Mouse (Mus musculus) bone marrow, adult 2 months (tissue): ENCODE measurements around the gene Myh10. TPM values are rescaled to one million over a fixed set of nuclear protein-coding genes. Genes with fewer than 3 reads are reported as not detected.

Experiments
- H3K27ac ChIP-seq: fragments of 200-500 bp; 2 replicates; pipeline ENCODE4 v1.5.1; 2012; ENCODE audit warnings: low read depth, mild to moderate bottlenecking, control low read depth, inconsistent platforms, low read length; ENCODE audit not compliant: control insufficient read depth, poor library complexity, insufficient read depth
- H3K4me1 ChIP-seq: fragments of 200-500 bp; 2 replicates; pipeline ENCODE4 v1.6.1; 2011; ENCODE audit warnings: low read length; ENCODE audit not compliant: control insufficient read depth, insufficient read depth
- H3K4me3 ChIP-seq: fragments of 200-500 bp; replicated peaks from 2 replicates; pipeline ENCODE3; 2011; ENCODE audit warnings: mild to moderate bottlenecking, low read depth, low read length, control low read depth; ENCODE audit not compliant: control insufficient read depth
- CTCF ChIP-seq: fragments of 200-500 bp; IDR thresholded peaks from 2 replicates; pipeline ENCODE4 v1.5.1; 2011; ENCODE audit warnings: low read length, control low read depth; ENCODE audit not compliant: control insufficient read depth, insufficient read depth
- POLR2A ChIP-seq: fragments of 200-500 bp; IDR thresholded peaks from 2 replicates; pipeline ENCODE4 v1.6.1; 2011; ENCODE audit warnings: low read depth, mild to moderate bottlenecking, control low read depth, low read length, borderline replicate concordance; ENCODE audit not compliant: control insufficient read depth
- WGBS: fragments of 180-500 bp; shearing (Covaris S2); methylation state at CpG from one replicate; pipeline ENCODE4 v1.1.7; 2018; 5-methylcytosine and 5-hydroxymethylcytosine counted together
- polyA plus RNA-seq: library from polyadenylated mRNA; stranded (reverse); fragments of >200 nt; gene quantifications from 2 replicates; pipeline ENCODE4 v1.2.4, GENCODE M21; 2011; ENCODE audit warnings: low replicate concordance; ENCODE audit not compliant: missing spikeins, insufficient read depth, insufficient read length

The Myh10 gene
- polyA plus RNA-seq, 1 experiment: 26.7 TPM

- Histone ChIP-seq H3K4me3 (no peak overlapping the region), H3K4me1 (peaks cover 2% of the 10 kb centered on the region; the same call in 1 of the 2 replicates), H3K27ac (no peak overlapping the region)
- 93% methylated on average over 9 of the region's 9 CpGs for WGBS
- TF ChIP-seq POLR2A (no peak), CTCF (no peak)
These were observed 95.9 kb downstream of the Myh10 start for GRCm38 (mm10) chr11:68787222-68787621.

GRCm38 (mm10) chr11:68790720-68791119, 99.4 kb downstream of the Myh10 start:
- Histone ChIP-seq H3K4me1 (no peaks in the 10 kb centered on the region), H3K27ac (no peak overlapping the region), H3K4me3 (no peak overlapping the region)
- WGBS: 84% methylated on average over 10 of the region's 10 CpGs
- TF ChIP-seq POLR2A (no peak), CTCF (no peak)

DNA sequence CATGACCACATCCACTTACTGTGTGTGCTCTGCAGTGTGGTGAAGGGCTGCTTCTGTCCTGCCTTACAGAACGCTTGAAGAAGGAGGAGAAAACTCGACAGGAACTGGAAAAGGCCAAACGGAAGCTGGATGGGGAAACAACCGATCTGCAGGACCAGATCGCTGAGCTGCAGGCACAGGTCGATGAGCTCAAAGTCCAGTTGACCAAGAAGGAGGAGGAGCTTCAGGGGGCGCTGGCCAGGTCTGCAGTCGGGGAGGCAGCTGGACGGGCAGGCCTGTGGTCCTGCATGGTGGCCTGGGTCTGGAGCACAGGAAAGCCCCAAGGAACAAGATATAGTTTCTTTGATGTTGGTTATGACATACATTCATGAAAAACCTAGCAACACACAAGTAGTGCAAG, 100.4 kb downstream of the Myh10 start:
- TF ChIP-seq POLR2A (no peak), CTCF (no peak)
- no peaks in the 10 kb centered on the region for H3K4me1 ChIP-seq
- WGBS: 87% methylated on average over 9 of the region's 9 CpGs

DNA sequence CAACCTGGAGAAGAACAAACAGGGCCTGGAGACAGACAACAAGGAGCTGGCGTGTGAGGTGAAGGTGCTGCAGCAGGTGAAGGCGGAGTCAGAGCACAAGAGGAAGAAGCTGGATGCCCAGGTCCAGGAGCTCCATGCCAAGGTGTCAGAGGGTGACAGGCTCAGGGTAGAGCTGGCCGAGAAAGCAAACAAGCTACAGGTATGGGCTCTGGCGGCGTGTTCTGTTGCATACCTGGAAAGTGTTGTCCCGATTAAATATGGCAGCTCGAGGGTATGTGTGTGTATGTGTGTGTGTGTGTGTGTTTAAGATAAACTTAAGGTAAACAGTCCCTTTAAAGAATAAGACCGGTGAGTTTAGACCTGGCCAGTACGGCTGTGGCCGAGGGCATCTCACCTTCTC, 106.9 kb downstream of the Myh10 start:
- no peaks in the 10 kb centered on the region for H3K4me1 ChIP-seq
- TF ChIP-seq POLR2A (no peak), CTCF (no peak)

More for the DNA sequence above, 100.4 kb downstream of the Myh10 start:
- no peak overlapping the region for H3K27ac ChIP-seq
- no peak overlapping the region for H3K4me3 ChIP-seq

DNA sequence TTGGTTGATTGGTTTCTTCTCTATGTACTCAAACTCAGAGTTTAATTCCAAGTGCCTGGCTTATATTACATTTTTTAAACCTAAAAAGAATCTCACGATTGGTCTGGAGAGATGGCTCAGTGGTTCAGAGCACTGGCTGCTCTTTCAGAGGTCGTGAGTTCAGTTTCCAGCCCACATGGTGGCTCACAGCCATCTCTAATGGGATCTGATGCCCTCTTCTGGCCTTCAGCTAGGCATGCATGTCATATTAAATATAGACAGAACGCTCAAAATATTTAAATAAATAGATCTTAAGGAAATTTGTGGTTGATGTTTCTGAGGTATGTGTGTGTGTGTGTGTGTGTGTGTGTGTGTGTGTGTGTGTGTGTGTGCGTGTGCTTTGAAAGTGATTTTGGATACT, 113.8 kb downstream of the Myh10 start:
- Histone ChIP-seq H3K4me1 (no peaks in the 10 kb centered on the region), H3K4me3 (no peak overlapping the region), H3K27ac (no peak overlapping the region)
- 30% methylated on average over 4 of the region's 4 CpGs for WGBS
- TF ChIP-seq POLR2A: no peak
- TF ChIP-seq CTCF: 0 out of 2 replicates have a peak, but pooled peaks have one; percentile 24

More for the DNA sequence above, 106.9 kb downstream of the Myh10 start:
- H3K4me3 ChIP-seq: no peak overlapping the region
- WGBS: 91% methylated on average over 10 of the region's 10 CpGs
- H3K27ac ChIP-seq: no peak overlapping the region

GRCm38 (mm10) chr11:68807787-68808186, 116.4 kb downstream of the Myh10 start:
- Histone ChIP-seq H3K27ac (no peak overlapping the region), H3K4me3 (no peak overlapping the region), H3K4me1 (no peaks in the 10 kb centered on the region)
- 45% methylated on average over 6 of the region's 6 CpGs for WGBS
- TF ChIP-seq POLR2A (no peak), CTCF (peak; percentile 97)

- Histone ChIP-seq H3K4me3 (no peak overlapping the region), H3K4me1 (no peaks in the 10 kb centered on the region), H3K27ac (no peak overlapping the region)
- WGBS: 88% methylated on average over 9 of the region's 9 CpGs
- no peak for TF ChIP-seq POLR2A
- TF ChIP-seq CTCF: no peak
These were observed 120.7 kb downstream of the Myh10 start for GRCm38 (mm10) chr11:68811881-68812577.

DNA sequence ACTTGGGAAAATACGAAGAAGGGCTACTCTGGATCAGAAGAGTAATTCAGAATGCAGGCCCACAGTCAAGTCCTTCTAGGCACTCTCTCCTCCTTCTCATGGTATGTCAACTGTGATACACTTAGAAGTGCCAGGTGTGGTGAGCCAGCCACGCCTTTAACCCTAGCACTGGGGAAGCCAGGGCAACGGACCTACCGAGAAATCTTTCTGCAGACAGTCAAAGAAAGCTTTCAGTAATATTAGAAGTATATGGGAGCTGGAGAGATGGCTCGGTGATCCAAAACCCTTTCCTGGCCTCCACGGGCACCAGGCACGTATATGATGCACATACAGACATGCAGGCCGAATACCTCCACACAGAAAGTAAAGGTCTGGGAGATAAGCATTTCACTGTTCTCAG, 127.1 kb downstream of the Myh10 start:
- 88% methylated on average over 8 of the region's 8 CpGs for WGBS
- TF ChIP-seq CTCF (no peak), POLR2A (no peak)
- H3K27ac ChIP-seq: no peak overlapping the region

DNA sequence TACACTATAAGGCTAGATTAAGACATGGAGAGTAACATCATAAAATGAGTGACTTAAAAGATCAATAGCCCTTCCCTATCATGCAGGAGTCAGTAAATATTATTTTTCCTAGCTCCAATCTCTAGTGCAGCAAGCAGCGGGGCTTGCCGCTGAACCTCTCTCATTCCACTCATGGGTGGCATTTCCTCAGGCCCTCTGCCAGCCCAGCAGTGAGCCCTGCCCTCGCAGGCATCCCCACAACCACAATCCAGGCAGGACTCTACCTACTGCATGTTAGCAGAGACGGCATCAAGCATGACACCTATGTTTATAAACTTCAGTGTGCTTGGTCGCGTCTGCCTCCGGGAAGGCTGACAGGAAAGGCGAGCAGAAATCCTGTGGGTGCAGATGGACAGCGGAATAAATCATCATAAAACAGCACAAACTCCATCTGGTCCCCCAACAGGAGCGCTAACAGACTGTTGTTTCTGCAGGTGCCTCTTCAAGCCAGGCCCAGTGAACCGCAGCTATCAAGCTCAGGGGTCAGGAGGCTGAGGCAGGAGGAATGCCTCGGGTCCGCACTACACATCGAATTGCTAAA, 128.0 kb downstream of the Myh10 start:
- TF ChIP-seq POLR2A (no peak), CTCF (no peak)
- Histone ChIP-seq H3K27ac (no peak overlapping the region), H3K4me3 (no peak overlapping the region), H3K4me1 (peaks cover 2% of the 10 kb centered on the region; the same call in 1 of the 2 replicates)
- WGBS: 91% methylated on average over 14 of the region's 14 CpGs

More for the DNA sequence above, 127.1 kb downstream of the Myh10 start:
- Histone ChIP-seq H3K4me3 (no peak overlapping the region), H3K4me1 (peaks cover 2% of the 10 kb centered on the region; the same call in 1 of the 2 replicates)

GRCm38 (mm10) chr11:68822326-68822725, 131.0 kb downstream of the Myh10 start:
- Histone ChIP-seq H3K27ac (no peak overlapping the region), H3K4me3 (no peak overlapping the region), H3K4me1 (peaks cover 2% of the 10 kb centered on the region; the same call in 1 of the 2 replicates)
- 90% methylated on average over 15 of the region's 15 CpGs for WGBS
- no peak for TF ChIP-seq POLR2A
- TF ChIP-seq CTCF: no peak
